Mouse (Mus musculus) stomach, embryonic 16.5 days (tissue): ENCODE data around the gene Slc38a1. TPM values are rescaled to one million over a fixed set of nuclear protein-coding genes. Genes with fewer than 3 reads are reported as not detected.

Experiments used
- ATAC-seq: fragments of 200-750 bp; cut with Nextera tagmentation; 2 replicates; pipeline ENCODE4 v1.8.0; 2017; ENCODE audit warnings: moderate number of reproducible peaks, moderate TSS enrichment; ENCODE audit not compliant: insufficient read depth, low FRiP score
- H3K27ac ChIP-seq: fragments of 300-500 bp; sonication (generic); 2 replicates; pipeline ENCODE4 v1.5.1; 2014; ENCODE audit warnings: low read length
- H3K27me3 ChIP-seq: fragments of 300-500 bp; sonication (generic); 2 replicates; pipeline ENCODE4 v1.6.1; 2014; ENCODE audit warnings: low read length, control low read depth, mixed read lengths; ENCODE audit not compliant: control insufficient read depth, insufficient read depth
- H3K36me3 ChIP-seq: fragments of 300-500 bp; sonication (generic); 2 replicates; pipeline ENCODE4 v1.6.1; 2014; ENCODE audit warnings: low read length; ENCODE audit not compliant: control insufficient read depth, insufficient read depth
- H3K4me1 ChIP-seq: fragments of 300-500 bp; sonication (generic); 2 replicates; pipeline ENCODE4 v1.6.1; 2014; ENCODE audit warnings: low read length, control low read depth, mixed read lengths; ENCODE audit not compliant: control insufficient read depth, insufficient read depth
- H3K4me2 ChIP-seq: fragments of 300-500 bp; sonication (generic); 2 replicates; pipeline ENCODE4 v1.6.1; 2014; ENCODE audit warnings: low read depth, low read length, mixed read lengths
- H3K4me3 ChIP-seq: fragments of 300-500 bp; sonication (generic); replicated peaks from 2 replicates; pipeline ENCODE4 v1.5.1; 2014; ENCODE audit warnings: mild to moderate bottlenecking, low read length
- H3K9ac ChIP-seq: fragments of 300-500 bp; sonication (generic); 2 replicates; pipeline ENCODE4 v1.6.1; 2014; ENCODE audit warnings: low read length
- H3K9me3 ChIP-seq: fragments of 300-500 bp; sonication (generic); replicated peaks from 2 replicates; pipeline ENCODE4 v1.6.1; 2016; ENCODE audit warnings: low read length, control low read depth; ENCODE audit not compliant: control insufficient read depth
- WGBS: fragments of 180-500 bp; shearing (Covaris S2); extraction: QIAGEN DNeasy Blood & Tissue Kit; methylation state at CpG from one replicate; pipeline ENCODE4 v1.1.7; 2014; 5-methylcytosine and 5-hydroxymethylcytosine counted together
- polyA plus RNA-seq: library from polyadenylated mRNA; unstranded; fragments of >200 nt; fragmentation: Nextera tagmentation; extraction: Ambion mirVana; gene quantifications from 2 replicates; pipeline ENCODE4 v1.2.1, GENCODE M21; 2015

The Slc38a1 gene
- polyA plus RNA-seq, 1 experiment from 2014 or later, result 58.0 TPM

DNA sequence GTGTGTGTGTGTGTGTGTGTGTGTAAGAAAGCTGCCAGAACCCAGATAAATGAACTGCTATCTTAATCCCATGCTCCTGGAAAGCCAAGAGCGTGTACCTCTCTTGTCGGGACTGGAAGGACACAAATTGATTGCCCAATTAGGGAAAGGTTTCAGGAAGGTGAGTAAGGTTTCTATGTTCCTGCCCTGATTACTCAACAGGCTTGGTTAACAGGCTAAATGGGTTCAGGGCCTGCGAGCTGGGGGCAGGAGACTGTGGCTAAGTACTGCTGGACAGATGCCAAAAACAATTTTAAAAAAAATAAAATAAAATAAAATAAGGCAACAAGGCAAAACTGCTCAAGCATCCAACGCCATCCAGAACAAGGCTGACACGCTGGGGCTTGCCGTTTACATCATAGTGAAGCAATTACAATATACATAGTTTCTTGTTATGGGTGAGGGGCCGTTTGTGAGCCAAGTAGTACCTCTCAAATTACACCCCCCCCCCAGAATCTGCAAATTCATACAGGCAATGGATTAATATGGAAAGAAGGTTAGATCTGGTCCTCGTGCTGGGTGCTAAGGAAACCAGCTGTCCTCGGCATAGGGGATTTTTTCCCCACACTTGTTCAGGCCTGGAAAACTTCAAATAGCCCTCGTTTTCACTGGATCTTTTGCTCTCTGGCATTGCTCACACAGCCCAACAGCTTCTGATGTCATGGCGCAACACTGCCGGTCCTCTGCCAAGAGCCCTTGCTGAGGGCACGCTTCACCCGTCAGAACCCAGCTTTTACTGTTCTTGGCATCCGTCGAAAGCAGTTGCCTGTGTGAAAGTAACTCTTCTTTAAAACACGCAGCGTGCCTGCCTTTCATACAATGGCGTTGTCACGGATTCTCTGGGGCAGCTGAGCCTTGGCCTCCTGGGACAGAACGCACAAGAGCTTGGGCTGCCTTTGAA is 95.2 kb downstream of the Slc38a1 start:
- peak overlapping the region; percentile 73 for H3K27ac ChIP-seq
- H3K9ac ChIP-seq, result no peak overlapping the region
- 51% methylated on average over 21 of the region's 21 CpGs for WGBS
- peak; percentile 65; the same call in 1 of the 2 replicates for ATAC-seq
- no peaks in the 10 kb centered on the region for H3K4me1 ChIP-seq
- no peaks in the 10 kb centered on the region for H3K9me3 ChIP-seq
- no peaks in the 10 kb centered on the region for H3K27me3 ChIP-seq
- H3K4me2 ChIP-seq, result no peak overlapping the region
- no peak overlapping the region for H3K4me3 ChIP-seq
- H3K36me3 ChIP-seq, result no peaks in the 10 kb centered on the region

DNA sequence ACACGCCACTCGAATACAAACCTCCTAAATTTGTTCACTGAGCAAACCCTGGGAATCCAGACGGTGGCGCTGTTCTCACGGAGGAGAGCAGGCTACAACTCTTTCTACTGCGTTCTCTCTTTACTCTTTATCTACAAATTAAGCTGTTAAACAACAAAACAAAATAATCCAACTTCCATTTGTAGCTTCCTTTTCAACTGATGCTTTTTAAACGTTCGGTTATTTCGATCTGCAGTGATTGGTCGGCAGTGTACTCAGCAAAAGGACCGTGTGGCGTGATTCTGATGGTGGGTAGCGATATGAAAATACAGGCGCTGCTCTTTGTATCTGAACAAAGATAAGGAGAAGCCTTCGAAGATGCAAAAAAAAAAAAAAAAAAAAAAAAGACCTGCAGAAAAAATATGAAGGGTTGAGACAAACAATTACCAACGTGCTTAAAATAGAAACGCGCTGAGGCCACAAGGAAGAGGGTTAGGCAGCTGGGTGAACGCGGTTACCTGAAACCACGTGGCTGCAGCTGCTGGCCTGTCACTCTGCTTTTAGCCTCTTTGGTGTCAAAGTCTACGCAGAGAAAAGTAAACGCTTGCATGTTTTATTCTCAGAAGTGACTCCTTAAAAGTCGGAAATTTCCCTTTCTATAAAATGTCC is 99.4 kb downstream of the Slc38a1 start:
- Histone ChIP-seq H3K36me3 (no peaks in the 10 kb centered on the region), H3K9me3 (no peaks in the 10 kb centered on the region)

DNA sequence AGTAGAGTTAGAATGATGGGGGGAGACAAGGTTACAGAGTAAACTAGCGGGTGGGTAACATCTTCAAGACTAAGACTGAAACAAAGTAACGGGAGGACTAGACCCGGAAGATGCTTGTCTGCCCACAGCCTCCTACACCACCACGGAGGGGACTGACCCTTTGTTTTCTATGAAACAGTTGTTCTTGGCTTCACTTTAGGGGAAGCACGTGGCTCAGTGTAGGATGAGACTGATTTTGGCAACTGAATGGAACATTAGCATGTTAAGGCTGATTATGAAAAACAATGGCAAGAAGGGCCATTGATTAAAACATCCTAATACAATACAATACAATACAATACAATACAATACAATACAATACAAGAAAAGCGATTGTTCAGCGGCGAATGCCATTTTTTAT is 100.6 kb downstream of the Slc38a1 start:
- no peak overlapping the region for H3K4me2 ChIP-seq
- H3K4me3 ChIP-seq, result no peak overlapping the region
- no peak overlapping the region for H3K9ac ChIP-seq
- no peaks in the 10 kb centered on the region for H3K36me3 ChIP-seq
- no peaks in the 10 kb centered on the region for H3K4me1 ChIP-seq
- no peak overlapping the region for H3K27ac ChIP-seq
- no peaks in the 10 kb centered on the region for H3K27me3 ChIP-seq
- 87% methylated on average over 8 of the region's 8 CpGs for WGBS
- no peaks in the 10 kb centered on the region for H3K9me3 ChIP-seq
- ATAC-seq, result no peak

More for the DNA sequence above, 99.4 kb downstream of the Slc38a1 start:
- peak overlapping the region; percentile 69 for H3K9ac ChIP-seq
- H3K27ac ChIP-seq, result no peak overlapping the region
- H3K4me1 ChIP-seq, result no peaks in the 10 kb centered on the region
- peak overlapping the region; percentile 78 for H3K4me2 ChIP-seq
- no peaks in the 10 kb centered on the region for H3K27me3 ChIP-seq
- H3K4me3 ChIP-seq, result peak overlapping the region; percentile 54
- peak; percentile 40; the same call in 1 of the 2 replicates for ATAC-seq
- 4% methylated on average over 24 of the region's 24 CpGs for WGBS

DNA sequence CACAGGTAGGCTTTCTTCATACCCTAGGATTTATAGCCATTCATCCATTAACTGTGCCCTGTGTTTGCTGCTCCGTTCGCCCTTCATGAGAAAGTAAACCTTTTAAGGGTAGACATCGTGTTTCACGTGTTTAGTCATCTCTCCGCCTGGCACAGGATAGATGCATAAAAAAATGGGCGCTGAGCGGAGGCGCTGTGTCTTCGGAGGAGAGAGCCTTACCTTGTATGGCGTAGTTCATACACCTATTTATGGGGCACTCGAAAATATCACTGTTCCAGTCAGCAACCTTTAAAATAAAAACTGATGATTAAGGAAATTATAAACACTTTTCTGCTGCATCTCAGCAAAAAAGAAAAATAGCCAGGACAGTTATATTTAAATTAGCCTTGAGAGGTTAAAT is 105.4 kb downstream of the Slc38a1 start:
- Histone ChIP-seq H3K27ac (peak overlapping the region; percentile 38), H3K9me3 (no peaks in the 10 kb centered on the region), H3K27me3 (no peaks in the 10 kb centered on the region), H3K4me1 (no peaks in the 10 kb centered on the region), H3K4me2 (no peak overlapping the region), H3K4me3 (no peak overlapping the region), H3K9ac (no peak overlapping the region), H3K36me3 (no peaks in the 10 kb centered on the region)
- peak; percentile 82; the same call in 1 of the 2 replicates for ATAC-seq
- 70% methylated on average over 11 of the region's 11 CpGs for whole genome bisulfite sequencing

DNA sequence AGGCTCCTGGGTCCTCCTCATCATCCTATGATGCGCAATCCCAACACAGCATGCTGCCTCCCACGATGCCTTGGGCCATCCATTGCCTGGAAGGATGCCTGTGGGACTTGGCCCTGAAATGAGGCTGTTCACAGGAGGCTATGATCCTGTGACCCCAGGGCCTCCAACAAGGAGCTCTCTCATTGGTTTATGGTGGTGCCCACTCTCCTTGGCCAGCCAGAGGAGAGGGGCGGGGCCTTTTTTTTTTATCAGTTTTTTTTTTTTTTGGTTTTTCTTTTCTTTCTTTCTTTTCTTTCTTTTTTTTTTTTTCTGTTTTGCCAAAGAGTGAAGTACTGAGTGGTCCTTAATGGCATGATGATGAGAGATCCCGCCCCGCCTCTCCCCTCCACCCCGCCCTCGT is 106.3 kb downstream of the Slc38a1 start:
- Histone ChIP-seq H3K4me1 (no peaks in the 10 kb centered on the region), H3K9ac (no peak overlapping the region), H3K27ac (no peak overlapping the region), H3K4me2 (no peak overlapping the region), H3K36me3 (no peaks in the 10 kb centered on the region), H3K4me3 (no peak overlapping the region), H3K27me3 (no peaks in the 10 kb centered on the region), H3K9me3 (no peaks in the 10 kb centered on the region)
- WGBS, result 90% methylated on average over 7 of the region's 7 CpGs
- no peak for ATAC-seq

DNA sequence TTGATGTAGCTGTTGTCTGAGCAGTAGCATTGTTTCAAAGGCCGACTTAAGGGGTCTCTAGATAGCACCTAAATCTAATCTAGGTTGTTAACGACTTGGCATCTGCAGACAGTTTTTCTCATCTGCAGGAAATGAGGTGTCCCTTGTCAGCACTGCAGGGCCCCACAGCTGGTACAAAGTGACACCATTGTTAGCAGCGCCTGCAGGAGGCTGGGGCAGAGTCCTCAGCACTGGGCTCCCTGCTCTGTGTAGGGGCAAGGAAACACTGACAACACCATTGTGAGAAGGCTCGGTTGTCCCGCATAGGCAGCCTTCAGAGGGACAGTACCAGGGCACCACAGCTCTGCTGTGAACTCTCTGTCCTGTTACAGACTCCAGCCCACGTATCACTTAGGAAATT is 115.0 kb downstream of the Slc38a1 start:
- no peak overlapping the region for H3K4me3 ChIP-seq
- H3K4me2 ChIP-seq, result no peak overlapping the region
- H3K4me1 ChIP-seq, result peaks cover 3% of the 10 kb centered on the region; the same call in 1 of the 2 replicates
- ATAC-seq, result no peak
- no peaks in the 10 kb centered on the region for H3K27me3 ChIP-seq
- H3K9me3 ChIP-seq, result no peaks in the 10 kb centered on the region
- 33% methylated on average over 6 of the region's 6 CpGs for WGBS
- no peaks in the 10 kb centered on the region for H3K36me3 ChIP-seq
- no peak overlapping the region for H3K27ac ChIP-seq
- no peak overlapping the region for H3K9ac ChIP-seq

DNA sequence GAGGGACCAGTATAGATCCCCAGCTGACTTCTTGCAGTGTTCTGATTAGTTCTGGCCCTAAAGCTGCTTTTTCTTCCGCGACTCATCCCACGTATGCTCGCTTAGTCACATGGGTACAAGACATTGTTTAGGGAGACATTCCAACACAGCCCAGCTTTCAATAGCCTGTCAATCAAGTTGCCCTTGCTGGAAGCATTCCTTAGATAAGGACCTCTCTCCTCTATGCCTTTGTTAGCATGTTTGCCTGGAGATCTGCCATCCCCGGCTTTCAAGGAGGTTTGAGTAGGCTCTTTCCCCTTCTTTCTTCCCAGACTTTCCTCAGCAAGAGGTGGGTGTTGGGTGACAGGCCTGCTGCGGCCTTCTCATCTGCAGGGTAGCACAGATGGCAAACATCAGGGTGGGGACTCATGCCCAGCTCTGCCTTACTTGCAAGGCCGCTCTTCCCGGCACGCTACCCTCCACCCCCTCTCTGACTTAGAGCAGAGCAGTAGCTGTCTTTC is 118.4 kb downstream of the Slc38a1 start:
- no peaks in the 10 kb centered on the region for H3K9me3 ChIP-seq
- peak; percentile 72 for ATAC-seq
- no peak overlapping the region for H3K4me2 ChIP-seq
- peaks cover 3% of the 10 kb centered on the region; the same call in 1 of the 2 replicates for H3K4me1 ChIP-seq
- no peak overlapping the region for H3K9ac ChIP-seq
- H3K36me3 ChIP-seq, result no peaks in the 10 kb centered on the region
- no peaks in the 10 kb centered on the region for H3K27me3 ChIP-seq
- WGBS, result 35% methylated on average over 9 of the region's 9 CpGs
- H3K27ac ChIP-seq, result no peak overlapping the region
- H3K4me3 ChIP-seq, result no peak overlapping the region
